Mouse (Mus musculus) E14TG2a.4 (cell line): ENCODE results near the gene Nwd1.

Experiments used
- H3K27me3 ChIP-seq: 2 replicates; pipeline ENCODE4 v1.6.1; 2014; ENCODE audit warnings: low read length, control low read depth; ENCODE audit not compliant: insufficient read depth
- H3K36me3 ChIP-seq: 2 replicates; pipeline ENCODE4 v1.6.1; 2014; ENCODE audit warnings: low read length, control low read depth; ENCODE audit not compliant: insufficient read depth
- H3K4me1 ChIP-seq: replicated peaks from 2 replicates; pipeline ENCODE4 v1.6.1; 2014; ENCODE audit warnings: low read depth, low read length, control low read depth
- H3K4me3 ChIP-seq: replicated peaks from 2 replicates; pipeline ENCODE4 v1.5.1; 2014; ENCODE audit warnings: mild to moderate bottlenecking, low read length
- H3K9me3 ChIP-seq: 2 replicates; pipeline ENCODE4 v1.6.1; 2014; ENCODE audit warnings: low read length, control low read depth
- CTCF ChIP-seq: conservative IDR thresholded peaks from 2 replicates; pipeline ENCODE4 v1.5.1; 2014; ENCODE audit warnings: low read length
- NANOG ChIP-seq: IDR thresholded peaks from 2 replicates; pipeline ENCODE4 v1.6.1; 2014; ENCODE audit warnings: borderline replicate concordance, low read length, mixed read lengths
- POU5F1 ChIP-seq: IDR thresholded peaks from 2 replicates; pipeline ENCODE4 v1.6.1; 2014; ENCODE audit warnings: low read length, borderline replicate concordance

The Nwd1 gene

DNA sequence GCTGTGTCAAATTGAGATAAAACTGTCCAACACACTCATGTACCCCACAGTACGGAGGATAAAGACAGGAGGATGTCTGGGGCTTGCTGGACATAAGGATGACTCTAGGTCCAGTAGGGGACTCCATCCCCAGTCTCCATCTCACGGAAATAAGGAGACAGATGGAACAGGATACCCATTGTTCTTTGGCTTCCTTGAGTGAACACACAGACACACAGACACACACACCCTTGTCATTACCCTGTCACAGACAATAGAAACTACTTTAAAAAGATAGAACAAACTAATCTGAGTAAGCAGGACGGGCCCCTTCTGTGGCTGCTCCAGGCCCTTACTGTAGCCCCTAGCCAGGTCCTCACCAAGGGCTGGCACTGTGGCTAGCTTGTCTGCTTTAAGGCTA lies 105.8 kb downstream of the Nwd1 start:
- Histone ChIP-seq H3K4me3 (no peak overlapping the region), H3K9me3 (no peaks in the 10 kb centered on the region), H3K36me3 (peaks cover 85% of the 10 kb centered on the region), H3K4me1 (peaks cover 36% of the 10 kb centered on the region), H3K27me3 (peaks cover 27% of the 10 kb centered on the region)
- no peak for TF ChIP-seq CTCF
- no peak for TF ChIP-seq NANOG
- no peak for TF ChIP-seq POU5F1

DNA sequence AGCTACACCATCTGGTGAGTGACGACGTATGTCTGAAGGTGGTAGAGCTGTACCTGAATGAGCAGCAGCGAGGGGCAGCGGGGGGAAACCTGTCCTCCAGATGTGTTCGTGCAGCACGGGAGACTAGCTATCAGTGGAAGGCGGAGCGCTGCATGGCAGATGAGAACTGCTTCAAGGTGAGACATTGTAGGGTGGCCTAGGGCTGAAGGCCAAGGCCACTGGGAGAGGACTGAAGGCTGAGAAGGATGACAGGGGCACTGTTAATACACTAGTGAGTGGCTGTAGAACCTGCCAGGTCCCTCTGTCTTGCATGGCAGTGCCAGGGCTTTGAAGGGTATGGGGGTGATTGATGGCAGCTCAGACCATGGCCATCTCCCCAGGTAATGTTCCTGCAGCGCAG lies 106.7 kb downstream of the Nwd1 start:
- Histone ChIP-seq H3K9me3 (no peaks in the 10 kb centered on the region), H3K4me3 (no peak overlapping the region), H3K27me3 (peaks cover 27% of the 10 kb centered on the region), H3K36me3 (peaks cover 76% of the 10 kb centered on the region), H3K4me1 (peaks cover 42% of the 10 kb centered on the region)
- TF ChIP-seq CTCF = no peak
- no peak for TF ChIP-seq NANOG
- TF ChIP-seq POU5F1 = no peak

DNA sequence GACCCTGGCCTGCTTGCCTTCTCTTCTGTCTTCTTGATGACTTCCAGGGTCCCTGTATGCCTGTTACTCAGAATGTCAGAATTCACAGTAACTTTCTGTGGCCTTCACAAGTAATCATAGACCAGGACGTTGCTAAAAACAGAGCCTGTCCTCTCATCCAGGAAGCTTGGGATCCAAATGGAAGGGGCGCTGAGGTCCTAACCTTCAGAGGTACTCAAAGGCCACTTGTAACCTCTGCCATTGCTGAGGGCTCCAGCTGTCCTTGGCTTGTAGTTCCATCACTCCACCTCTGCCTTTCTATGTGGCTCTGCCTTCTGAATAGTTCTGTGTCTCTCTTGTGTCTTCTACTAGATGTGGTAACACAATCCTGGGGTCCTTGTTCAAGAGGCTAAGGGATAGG lies 107.3 kb downstream of the Nwd1 start:
- Histone ChIP-seq H3K9me3 (no peaks in the 10 kb centered on the region), H3K4me3 (no peak overlapping the region), H3K36me3 (peaks cover 70% of the 10 kb centered on the region), H3K4me1 (peaks cover 42% of the 10 kb centered on the region), H3K27me3 (peaks cover 22% of the 10 kb centered on the region)
- no peak for TF ChIP-seq CTCF
- no peak for TF ChIP-seq POU5F1
- no peak for TF ChIP-seq NANOG

DNA sequence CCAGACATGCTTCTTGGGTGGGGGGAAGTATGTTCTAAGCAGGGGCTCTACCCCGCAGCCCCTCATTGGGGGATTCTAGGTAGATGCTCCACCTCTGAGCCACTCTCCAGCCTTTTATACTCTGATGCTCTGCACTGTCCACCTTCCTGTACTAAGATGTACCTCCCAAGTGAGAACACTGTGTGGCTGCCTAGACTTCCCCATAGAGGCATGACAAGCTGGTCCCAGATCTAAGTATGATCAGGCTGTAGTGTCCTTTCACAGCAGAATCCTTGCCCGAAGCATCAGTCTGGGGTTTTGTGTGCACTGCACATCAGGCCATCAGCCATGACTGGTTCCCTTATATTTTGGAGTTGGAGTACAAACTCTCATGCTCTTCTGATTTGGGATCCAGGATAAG lies 109.5 kb downstream of the Nwd1 start:
- peaks cover 9% of the 10 kb centered on the region; the same call in 1 of the 2 replicates for H3K27me3 ChIP-seq
- TF ChIP-seq POU5F1 = no peak
- TF ChIP-seq NANOG = no peak
- TF ChIP-seq CTCF = no peak
- H3K4me3 ChIP-seq = 0 out of 2 replicates have a peak overlapping the region, but pooled peaks have one; percentile 74
- H3K4me1 ChIP-seq = peaks cover 23% of the 10 kb centered on the region
- H3K9me3 ChIP-seq = no peaks in the 10 kb centered on the region
- H3K36me3 ChIP-seq = peaks cover 48% of the 10 kb centered on the region

DNA sequence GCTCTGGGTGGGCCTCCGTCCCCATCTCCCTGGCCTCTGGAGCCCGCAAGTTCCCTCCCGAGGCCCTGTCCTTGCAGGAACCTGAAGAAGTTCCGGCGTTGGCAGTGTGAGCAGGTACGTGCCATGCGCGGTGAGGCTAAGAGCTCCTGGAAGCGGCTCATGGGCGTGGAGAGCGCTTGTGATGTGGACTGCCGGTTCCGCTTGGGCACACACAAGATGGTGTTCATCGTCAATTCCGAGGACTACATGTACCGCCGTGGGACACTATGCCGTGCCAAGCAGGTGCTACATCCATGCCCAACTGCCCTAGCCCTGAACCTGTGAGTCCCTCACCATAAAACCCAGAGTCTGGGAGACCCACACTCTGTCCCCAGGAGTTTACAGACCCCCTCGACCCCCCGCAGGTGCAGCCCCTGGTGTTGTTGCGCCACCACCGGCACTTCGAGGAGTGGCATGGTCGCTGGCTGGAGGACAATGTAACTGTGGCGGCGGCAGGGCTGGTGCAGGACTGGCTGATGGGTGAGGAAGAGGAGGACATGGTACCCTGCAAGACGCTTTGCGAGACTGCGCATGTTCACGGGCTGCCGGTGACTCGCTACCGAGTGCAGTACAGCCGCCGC lies 110.4 kb downstream of the Nwd1 start:
- H3K9me3 ChIP-seq = no peaks in the 10 kb centered on the region
- no peak for TF ChIP-seq CTCF
- no peak for TF ChIP-seq POU5F1
- TF ChIP-seq NANOG = no peak
- H3K27me3 ChIP-seq = peaks cover 14% of the 10 kb centered on the region; the same call in 1 of the 2 replicates
- peaks cover 22% of the 10 kb centered on the region for H3K4me1 ChIP-seq
- H3K36me3 ChIP-seq = peaks cover 41% of the 10 kb centered on the region
- H3K4me3 ChIP-seq = peak overlapping the region; percentile 74

DNA sequence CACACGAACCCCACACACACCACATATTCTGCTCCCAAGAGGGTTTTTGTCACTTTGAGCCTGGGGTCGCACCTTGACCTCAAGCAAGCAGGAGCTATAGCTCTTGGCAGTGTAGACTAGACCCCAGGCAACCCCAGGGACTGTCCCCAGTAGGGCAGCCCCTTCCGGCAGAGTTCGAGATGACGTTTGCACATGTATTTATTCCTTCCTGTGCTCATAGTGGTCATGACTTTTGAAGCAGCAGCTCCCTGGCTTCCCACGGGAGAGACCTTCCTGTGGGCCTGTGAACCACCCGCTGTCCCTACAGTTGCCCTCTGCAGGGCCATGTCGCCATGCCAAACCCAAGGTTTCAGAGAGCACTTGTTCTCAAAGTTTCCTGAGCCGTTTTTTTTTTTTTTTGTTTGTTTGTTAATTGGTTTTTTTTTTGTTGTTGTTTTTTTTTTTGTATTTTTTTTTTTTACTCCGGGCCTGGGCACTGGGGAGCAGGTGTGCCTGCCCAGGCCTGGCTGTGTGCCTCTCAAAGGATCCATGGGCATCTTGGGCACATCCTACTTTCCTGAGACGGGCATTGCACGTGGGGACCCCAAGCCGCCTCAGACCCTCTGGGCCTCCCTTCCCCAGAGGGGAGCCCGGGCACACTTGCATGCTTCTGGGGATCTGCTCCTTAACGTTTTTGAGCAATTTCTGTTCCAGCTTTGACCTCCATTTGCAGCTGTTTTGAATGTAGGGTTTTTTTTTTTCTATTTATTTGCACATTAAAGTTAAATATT lies 111.1 kb downstream of the Nwd1 start:
- Histone ChIP-seq H3K36me3 (peaks cover 34% of the 10 kb centered on the region), H3K27me3 (peaks cover 14% of the 10 kb centered on the region; the same call in 1 of the 2 replicates), H3K4me3 (peak overlapping the region; percentile 74), H3K4me1 (peaks cover 22% of the 10 kb centered on the region), H3K9me3 (no peaks in the 10 kb centered on the region)
- TF ChIP-seq NANOG (no peak), POU5F1 (no peak)

DNA sequence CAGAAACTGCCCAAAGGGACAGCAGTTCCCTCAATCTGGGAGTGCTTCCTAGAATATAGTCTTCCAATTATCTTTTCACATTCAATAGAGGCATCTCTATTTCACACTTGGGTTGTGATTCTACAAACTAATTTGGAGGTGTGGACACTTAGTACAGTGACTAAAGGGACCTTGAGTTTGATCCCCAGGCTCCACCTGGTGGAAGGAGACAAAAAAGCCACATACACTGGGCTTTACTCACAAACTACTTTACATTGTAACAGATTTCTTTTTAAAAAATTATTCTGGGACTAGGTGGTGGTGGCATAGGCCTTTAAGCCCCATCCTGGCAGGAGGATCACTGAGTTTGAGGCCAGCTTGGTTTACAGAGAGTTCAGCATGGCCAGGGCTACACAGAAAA lies 111.8 kb downstream of the Nwd1 start:
- Histone ChIP-seq H3K9me3 (no peaks in the 10 kb centered on the region), H3K27me3 (peaks cover 14% of the 10 kb centered on the region; the same call in 1 of the 2 replicates), H3K4me3 (no peak overlapping the region), H3K36me3 (peaks cover 27% of the 10 kb centered on the region), H3K4me1 (peaks cover 22% of the 10 kb centered on the region)
- TF ChIP-seq CTCF = peak; percentile 22
- TF ChIP-seq POU5F1 = no peak
- TF ChIP-seq NANOG = no peak

DNA sequence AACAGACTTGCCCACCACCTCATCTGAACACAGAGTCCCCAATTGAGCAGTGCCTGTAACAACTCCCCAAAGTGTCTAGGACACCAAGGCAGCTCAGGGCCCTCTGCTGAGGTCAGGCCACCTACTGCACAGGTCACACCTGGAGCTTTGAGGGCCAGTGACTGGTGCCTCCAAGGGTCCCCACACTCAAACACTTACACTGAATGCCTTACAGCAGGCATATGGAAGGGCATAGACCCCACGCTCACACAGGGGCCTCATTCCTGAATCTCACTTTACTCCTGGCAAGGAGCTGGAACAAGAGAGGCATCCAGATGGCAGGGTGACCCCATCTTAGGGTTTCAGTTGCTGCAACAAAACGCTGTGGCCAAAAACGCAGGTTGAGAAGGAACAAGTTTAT lies 113.7 kb downstream of the Nwd1 start:
- Histone ChIP-seq H3K27me3 (peaks cover 14% of the 10 kb centered on the region; the same call in 1 of the 2 replicates), H3K36me3 (peaks cover 12% of the 10 kb centered on the region), H3K9me3 (no peaks in the 10 kb centered on the region), H3K4me1 (peaks cover 20% of the 10 kb centered on the region), H3K4me3 (no peak overlapping the region)
- TF ChIP-seq POU5F1 = no peak
- TF ChIP-seq NANOG = no peak
- TF ChIP-seq CTCF = no peak
